Mouse (Mus musculus) G1E (cell line): ENCODE data around the gene Dtx2. TPM values are rescaled to one million over a fixed set of nuclear protein-coding genes. Genes with fewer than 3 reads are reported as not detected.
A peak's percentile ranks its signal among the peaks of the same experiment; 100 is the strongest.
"Not testable (repeated sequence)": the region's sequence is repeated elsewhere in the genome, so short reads cannot be mapped to it uniquely, and the experiment has no call there.

Source experiments
- ATAC-seq: 2 replicates; pipeline ENCODE4 v1.8.0; 2016; ENCODE audit warnings: mild to moderate bottlenecking; ENCODE audit not compliant: insufficient number of reproducible peaks, poor library complexity, low FRiP score, severe bottlenecking; ENCODE audit errors: extremely low read depth
- DNase-seq: peaks from one replicate; pipeline ENCODE4 v3.0.0; 2012; ENCODE audit warnings: low spot score
- H3K27me3 ChIP-seq: 2 replicates; pipeline ENCODE4 v1.6.1; 2012; ENCODE audit warnings: mild to moderate bottlenecking, low read length, inconsistent platforms; ENCODE audit not compliant: insufficient read depth
- H3K36me3 ChIP-seq: replicated peaks from 2 replicates; pipeline ENCODE3; 2012; ENCODE audit warnings: mild to moderate bottlenecking, inconsistent platforms
- H3K4me1 ChIP-seq: 2 replicates; pipeline ENCODE4 v1.6.1; 2012; ENCODE audit warnings: low read depth, low read length, inconsistent platforms, mixed read lengths; ENCODE audit not compliant: insufficient read depth
- H3K4me3 ChIP-seq: 2 replicates; pipeline ENCODE4 v1.5.1; 2012; ENCODE audit warnings: low read depth, mild to moderate bottlenecking, inconsistent platforms, low read length, moderate library complexity, mixed read lengths
- H3K9me3 ChIP-seq: replicated peaks from 2 replicates; pipeline ENCODE4 v1.6.1; 2012; ENCODE audit warnings: inconsistent platforms
- CTCF ChIP-seq: IDR thresholded peaks from 2 replicates; pipeline ENCODE4 v1.5.1; 2012; ENCODE audit warnings: low read depth, low read length, inconsistent platforms, mixed read lengths
- GATA1 ChIP-seq: IDR thresholded peaks from 2 replicates; pipeline ENCODE4 v1.6.1; 2012; ENCODE audit warnings: borderline replicate concordance, low read length, inconsistent platforms, mixed read lengths
- GATA2 ChIP-seq: IDR thresholded peaks from 2 replicates; pipeline ENCODE4 v1.6.1; 2012; ENCODE audit warnings: low read depth, low read length, inconsistent platforms, borderline replicate concordance
- POLR2AphosphoS5 ChIP-seq: IDR thresholded peaks from 2 replicates; pipeline ENCODE4 v1.6.1; 2012; ENCODE audit warnings: low read depth, low read length, inconsistent platforms; ENCODE audit not compliant: insufficient replicate concordance
- TAL1 ChIP-seq: conservative IDR thresholded peaks from 2 replicates; pipeline ENCODE4 v1.6.1; 2012; ENCODE audit warnings: low read depth, low read length, inconsistent platforms, mixed read lengths
- polyA plus RNA-seq: library from polyadenylated mRNA; stranded (reverse); fragments of >175 nt; gene quantifications from 2 replicates; pipeline ENCODE4 v1.2.3, GENCODE M21; 2012
- total RNA-seq, 2 experiments: library from RNA; stranded (forward) in 1 of 2; stranded (reverse) in 1 of 2; fragments of 200-1000 nt in 1 of 2; fragments of >200 nt in 1 of 2; fragmentation: Nextera tagmentation in 1 of 2; gene quantifications; 2 replicates each; pipeline ENCODE4 v1.2.3; 2014 to 2017

Gene Dtx2
- total and polyA plus RNA-seq, 3 experiments: 5.1 to 25.6 (median 25.2) TPM

DNA sequence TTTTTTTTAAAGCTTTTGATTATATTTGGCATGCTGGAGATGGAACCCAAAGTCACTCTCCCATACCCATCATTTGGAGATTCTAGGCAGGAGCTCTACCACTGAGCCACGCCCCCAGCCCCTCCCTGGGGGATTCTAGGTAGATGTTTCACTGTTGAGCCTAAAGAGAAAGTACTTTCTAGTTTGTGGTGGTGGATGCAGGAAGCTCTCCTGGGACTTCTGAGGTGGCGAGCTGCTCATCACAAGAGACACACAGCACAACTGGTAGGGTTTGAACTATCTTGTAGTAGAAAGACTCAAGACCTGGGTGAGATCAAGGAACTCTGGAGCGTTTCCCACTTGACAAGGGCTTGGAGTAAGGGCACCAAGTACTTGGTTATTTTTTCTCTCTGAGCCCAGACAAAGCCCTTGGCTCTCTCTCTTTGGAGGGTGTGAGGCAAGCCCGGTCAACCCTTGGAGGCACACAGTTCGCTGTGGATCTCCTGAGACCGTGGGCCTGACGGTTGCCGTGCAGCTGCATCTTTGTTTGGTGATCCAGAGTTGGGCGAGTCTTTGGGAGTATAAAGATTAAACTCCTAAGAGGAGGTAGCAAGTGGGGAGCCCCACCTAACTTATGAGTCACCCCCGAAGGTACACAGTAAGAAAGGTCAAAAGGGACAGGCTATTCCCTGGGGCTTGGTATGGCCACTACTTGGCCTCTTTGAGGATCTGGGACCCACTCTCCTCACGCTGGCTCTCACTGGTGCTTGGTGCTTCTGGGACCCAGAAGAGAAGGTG is 59.9 kb downstream of the Dtx2 start, which contains the start of gene Upk3bl:
Upk3bl (plus strand) TSS at position 192 of the 777 bp plus-strand sequence.
- H3K4me1 ChIP-seq: no peaks in the 10 kb centered on the region
- no peaks in the 10 kb centered on the region for H3K9me3 ChIP-seq
- no peak within 1 kb of the TSS for H3K4me3 ChIP-seq
- TF ChIP-seq TAL1 (no peak), POLR2AphosphoS5 (no peak), CTCF (no peak), GATA2 (no peak), GATA1 (no peak)
- no peaks in the 10 kb centered on the region for H3K36me3 ChIP-seq
- ATAC-seq: no peak
- no peak for DNase-seq
- peaks cover 26% of the 10 kb centered on the region for H3K27me3 ChIP-seq

DNA sequence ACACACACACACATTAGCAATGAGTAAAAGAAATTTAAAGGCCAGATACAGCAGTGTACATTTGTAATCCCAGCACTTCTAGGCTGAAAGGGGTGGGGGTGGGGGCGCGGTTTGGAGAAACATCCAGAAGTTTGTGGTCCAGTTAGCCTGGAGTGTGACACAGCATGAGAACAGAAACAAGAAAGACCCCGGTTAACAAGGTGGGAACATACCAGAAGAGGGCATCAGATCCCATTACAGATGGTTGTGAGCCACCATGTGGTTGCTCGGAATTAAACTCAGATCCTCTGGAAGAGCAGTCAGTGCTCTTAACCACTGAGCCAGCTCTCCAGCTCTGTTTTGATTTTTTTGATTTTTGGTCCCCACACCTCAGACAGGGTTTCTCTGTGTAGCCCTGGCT is 61.5 kb downstream of the Dtx2 start:
- ATAC-seq (no peak), DNase-seq (no peak)
- H3K36me3 ChIP-seq: no peaks in the 10 kb centered on the region
- no peaks in the 10 kb centered on the region for H3K4me1 ChIP-seq
- H3K9me3 ChIP-seq: no peaks in the 10 kb centered on the region
- peaks cover 38% of the 10 kb centered on the region for H3K27me3 ChIP-seq
- no peak overlapping the region for H3K4me3 ChIP-seq
- TF ChIP-seq POLR2AphosphoS5 (no peak), CTCF (no peak), GATA1 (no peak), TAL1 (no peak), GATA2 (no peak)

- no peaks in the 10 kb centered on the region for H3K4me1 ChIP-seq
- no peak overlapping the region for H3K4me3 ChIP-seq
- no peaks in the 10 kb centered on the region for H3K36me3 ChIP-seq
- H3K9me3 ChIP-seq: no peaks in the 10 kb centered on the region
- TF ChIP-seq GATA1: no peak
- TF ChIP-seq CTCF: no peak
- no peak for TF ChIP-seq TAL1
- no peak for TF ChIP-seq GATA2
- no peak for TF ChIP-seq POLR2AphosphoS5
- no peak for ATAC-seq
- peaks cover 40% of the 10 kb centered on the region for H3K27me3 ChIP-seq
- DNase-seq: no peak
These were observed 62.5 kb downstream of the Dtx2 start for GRCm38 (mm10) chr5:136057085-136057484.

- DNase-seq: peak; percentile 58
- peaks cover 46% of the 10 kb centered on the region for H3K27me3 ChIP-seq
- H3K9me3 ChIP-seq: no peaks in the 10 kb centered on the region
- no peaks in the 10 kb centered on the region for H3K4me1 ChIP-seq
- no peaks in the 10 kb centered on the region for H3K36me3 ChIP-seq
- no peak for ATAC-seq
- TF ChIP-seq TAL1: no peak
- no peak for TF ChIP-seq GATA1
- peak; percentile 90 for TF ChIP-seq CTCF
- no peak overlapping the region for H3K4me3 ChIP-seq
These were observed 67.0 kb downstream of the Dtx2 start for GRCm38 (mm10) chr5:136061567-136061966.

DNA sequence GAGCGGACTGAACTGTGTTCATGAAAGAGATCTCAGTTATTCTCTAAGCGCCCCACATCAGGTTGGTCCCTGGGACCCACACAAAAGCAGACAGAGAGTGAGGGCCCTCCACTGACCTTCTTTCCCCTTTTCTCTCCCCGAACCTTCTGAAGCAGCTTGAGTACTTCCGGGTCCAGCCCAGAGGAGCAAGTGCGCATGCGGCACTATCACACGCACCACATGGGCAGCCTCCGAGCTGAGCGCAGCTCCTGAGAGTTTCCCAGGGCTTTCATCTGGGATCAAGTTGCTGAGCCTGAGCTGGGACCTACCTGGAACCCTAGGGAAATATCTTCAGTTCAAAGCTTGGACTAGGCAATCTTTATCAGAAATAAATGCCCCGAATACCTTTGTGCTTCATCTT is 69.3 kb downstream of the Dtx2 start:
- no peak for TF ChIP-seq GATA2
- no peak for TF ChIP-seq GATA1
- no peak for TF ChIP-seq TAL1
- TF ChIP-seq CTCF: no peak
- no peak for TF ChIP-seq POLR2AphosphoS5
- H3K9me3 ChIP-seq: no peaks in the 10 kb centered on the region
- DNase-seq (no peak), ATAC-seq (no peak)
- peaks cover 31% of the 10 kb centered on the region for H3K27me3 ChIP-seq
- no peak overlapping the region for H3K4me3 ChIP-seq
- no peaks in the 10 kb centered on the region for H3K4me1 ChIP-seq
- H3K36me3 ChIP-seq: no peaks in the 10 kb centered on the region

- not testable (repeated sequence) for ATAC-seq, H3K4me3 ChIP-seq, H3K4me1 ChIP-seq, H3K9me3 ChIP-seq, DNase-seq, H3K36me3 ChIP-seq
- H3K27me3 ChIP-seq: peaks cover 14% of the 10 kb centered on the region
These were observed 72.0 kb downstream of the Dtx2 start for GRCm38 (mm10) chr5:136066404-136067148.
